Mouse (Mus musculus) right cerebral cortex, postnatal 36 days (tissue): Measurements from ENCODE around the gene Gmip.

Source experiments
- DNase-seq, 2 experiments: peaks; one replicate each; pipeline ENCODE4 v3.0.0; 2022; ENCODE audit warnings: low spot score in 2 of 2, mixed read lengths in 1 of 2

Gmip gene

GRCm38 (mm10) chr8:69803366-69803765 is 5.1 kb upstream of the Gmip start:
- DNase-seq, result no peak

GRCm38 (mm10) chr8:69804537-69804936 is 3.9 kb upstream of the Gmip start:
- DNase-seq, result no peak

DNA sequence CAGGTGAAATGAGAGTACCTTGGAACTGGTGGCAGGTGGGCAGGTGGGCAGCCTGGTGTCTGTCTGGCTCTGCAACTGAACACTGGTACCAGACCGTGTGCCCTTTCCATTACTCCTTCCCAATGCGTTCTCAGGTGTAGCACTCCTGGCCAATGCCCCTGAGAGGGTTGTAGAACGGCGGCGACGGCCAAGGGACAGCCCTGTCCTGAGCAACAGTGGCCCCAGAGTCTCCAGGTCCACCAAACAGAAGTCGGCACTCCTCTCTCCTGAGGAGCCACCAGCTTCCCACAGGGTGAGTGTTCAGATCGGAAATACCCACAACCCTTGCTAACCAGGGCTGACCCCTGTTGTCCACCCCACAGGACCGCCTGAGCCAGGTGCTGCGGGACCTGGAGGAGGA is 3.4 kb upstream of the Gmip start:
- DNase-seq, result no peak

GRCm38 (mm10) chr8:69805491-69805890 is 3.0 kb upstream of the Gmip start:
- DNase-seq, result no peak

DNA sequence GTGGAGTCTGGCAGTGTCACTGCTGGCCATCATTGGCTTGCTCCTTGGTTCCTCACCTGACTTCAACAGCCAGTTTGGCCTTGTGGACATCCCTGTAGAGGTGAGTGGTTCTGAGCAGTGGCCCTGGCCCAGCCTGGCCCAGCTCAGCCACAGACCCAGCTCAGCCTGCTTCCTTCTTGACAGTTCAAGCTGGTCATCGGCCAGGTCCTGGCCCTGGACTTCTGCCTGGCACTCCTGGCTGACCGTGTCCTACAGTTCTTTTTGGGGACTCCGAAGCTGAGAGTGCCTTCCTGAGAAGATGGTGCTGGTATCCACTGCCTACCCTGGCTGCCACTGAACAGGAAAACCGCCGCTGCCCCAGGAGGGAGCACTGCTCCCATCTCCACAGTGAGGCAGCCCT is 1.2 kb upstream of the Gmip start:
- DNase-seq, result no peak

- no peak for DNase-seq
Observed at GRCm38 (mm10) chr8:69808864-69809403, 455 bp downstream of the Gmip start.

DNA sequence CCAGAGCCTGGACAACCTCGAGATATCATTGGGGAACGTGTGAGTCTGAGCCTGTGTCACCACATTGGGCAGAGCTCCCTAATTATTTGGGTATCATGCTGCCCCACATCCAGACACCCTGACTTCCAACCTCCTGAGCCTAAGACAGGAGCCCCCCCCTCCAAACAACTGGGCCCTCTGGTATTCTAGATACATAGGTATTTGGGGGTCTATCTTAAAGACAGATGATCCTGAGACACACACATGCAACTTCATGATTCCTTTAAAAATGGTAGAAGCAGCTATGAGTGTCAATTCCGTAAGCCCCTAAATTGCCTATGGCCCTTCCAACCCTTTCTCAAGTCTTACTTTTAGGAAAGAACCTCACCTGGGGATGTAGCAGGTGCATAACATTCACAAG is 1.3 kb downstream of the Gmip start:
- no peak for DNase-seq

DNA sequence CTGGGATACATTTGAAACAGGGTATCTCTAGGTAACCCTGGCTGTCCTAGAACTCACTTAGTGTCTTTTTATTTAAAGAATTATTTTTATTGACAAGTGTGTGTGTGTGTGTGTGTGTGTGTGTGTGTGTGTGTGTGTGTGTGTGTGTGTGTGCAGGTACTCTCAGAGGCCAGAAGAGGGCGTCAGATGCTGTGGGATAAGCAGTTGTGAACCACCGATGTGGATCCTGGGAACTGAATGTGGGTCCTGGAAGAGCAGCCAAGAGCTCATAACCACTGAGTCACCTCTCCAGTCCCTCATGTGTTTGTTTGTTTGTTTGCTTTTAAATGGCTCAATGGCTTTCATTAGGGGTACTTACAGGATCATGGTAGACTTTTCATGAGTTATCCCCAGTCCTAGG is 6.4 kb downstream of the Gmip start:
- no peak for DNase-seq

DNA sequence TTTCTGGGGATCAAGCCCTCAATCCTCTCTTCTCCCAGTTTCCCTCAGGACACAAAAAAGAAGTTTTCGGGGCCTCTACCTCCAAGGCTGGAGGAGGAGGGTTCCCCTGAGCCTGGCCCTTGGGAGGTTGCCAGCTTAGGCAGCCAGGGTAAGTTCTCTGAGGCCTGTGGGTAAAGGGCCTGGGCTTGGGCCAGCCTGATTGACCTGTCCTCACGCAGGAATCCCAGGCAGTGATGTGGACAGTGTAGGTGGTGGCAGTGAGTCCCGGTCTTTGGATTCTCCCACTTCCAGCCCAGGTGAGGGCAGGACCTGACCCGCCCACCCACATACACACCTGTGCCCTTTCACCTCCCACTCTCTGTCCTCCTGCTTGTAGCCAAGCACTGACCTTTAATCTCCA is 6.9 kb downstream of the Gmip start:
- no peak for DNase-seq

GRCm38 (mm10) chr8:69820466-69820865 is 12.0 kb downstream of the Gmip start:
- DNase-seq, result no peak

DNA sequence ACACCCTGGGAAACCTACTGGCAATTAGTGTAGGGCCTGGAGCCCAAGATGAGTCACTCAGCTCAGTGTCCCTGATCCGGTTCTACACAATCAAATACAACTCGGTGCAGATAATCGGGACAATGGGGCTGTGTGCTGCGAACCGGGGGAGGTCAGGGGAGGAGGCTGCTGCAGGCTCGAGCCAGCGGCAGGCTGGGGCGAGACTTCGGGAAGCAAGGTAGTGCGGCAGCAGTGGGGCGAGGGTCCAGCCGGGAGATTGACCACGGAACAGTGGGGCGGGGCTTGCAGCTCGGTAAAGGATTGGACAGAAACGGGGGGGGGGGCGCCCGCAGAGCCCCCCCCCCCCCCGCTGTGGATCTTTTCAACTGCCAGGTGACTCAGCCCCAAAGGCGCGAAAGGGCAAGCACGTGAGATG is 13.5 kb downstream of the Gmip start:
- no peak for DNase-seq

GRCm38 (mm10) chr8:69822386-69823191 is 14.1 kb downstream of the Gmip start, which contains the start of gene Lpar2:
Lpar2 (plus strand) TSS chr8:69822429.
- no peak for DNase-seq

GRCm38 (mm10) chr8:69826371-69826770 is 17.9 kb downstream of the Gmip start:
- no peak for DNase-seq

DNA sequence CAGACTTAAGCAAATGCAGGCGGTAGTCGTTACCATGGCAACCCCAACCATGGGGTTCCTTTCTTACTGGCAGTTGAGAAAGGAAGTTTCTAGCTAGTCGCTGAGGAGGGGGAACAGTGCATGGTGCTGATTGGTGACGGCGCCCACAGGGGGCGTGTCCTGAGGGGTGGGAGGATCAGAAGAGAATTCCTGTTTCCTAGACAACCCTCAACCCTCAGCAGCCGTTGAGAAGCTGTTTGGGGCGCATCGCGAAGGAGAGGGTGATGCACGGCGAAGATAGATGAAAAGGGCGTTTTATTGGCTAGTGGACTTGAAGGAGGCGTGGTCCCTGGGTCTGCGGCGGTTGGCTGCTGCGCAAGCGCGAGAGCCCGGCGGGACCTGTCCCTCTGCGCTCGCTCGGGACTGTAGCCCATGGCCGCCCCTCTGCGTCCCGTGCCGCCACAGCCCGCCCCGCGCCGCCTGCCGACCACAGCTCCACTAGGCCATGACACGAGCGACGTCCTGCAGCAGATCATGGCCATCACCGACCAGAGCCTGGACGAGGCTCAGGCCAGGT is 23.9 kb downstream of the Gmip start, which contains the start of gene Pbx4:
Gene Pbx4 (plus strand): TSS at position 194 of the 556 bp plus-strand sequence.
- DNase-seq, result peak; percentile 96 to 97

- no peak for DNase-seq
Observed at GRCm38 (mm10) chr8:69837057-69837682, 28.7 kb downstream of the Gmip start.

DNA sequence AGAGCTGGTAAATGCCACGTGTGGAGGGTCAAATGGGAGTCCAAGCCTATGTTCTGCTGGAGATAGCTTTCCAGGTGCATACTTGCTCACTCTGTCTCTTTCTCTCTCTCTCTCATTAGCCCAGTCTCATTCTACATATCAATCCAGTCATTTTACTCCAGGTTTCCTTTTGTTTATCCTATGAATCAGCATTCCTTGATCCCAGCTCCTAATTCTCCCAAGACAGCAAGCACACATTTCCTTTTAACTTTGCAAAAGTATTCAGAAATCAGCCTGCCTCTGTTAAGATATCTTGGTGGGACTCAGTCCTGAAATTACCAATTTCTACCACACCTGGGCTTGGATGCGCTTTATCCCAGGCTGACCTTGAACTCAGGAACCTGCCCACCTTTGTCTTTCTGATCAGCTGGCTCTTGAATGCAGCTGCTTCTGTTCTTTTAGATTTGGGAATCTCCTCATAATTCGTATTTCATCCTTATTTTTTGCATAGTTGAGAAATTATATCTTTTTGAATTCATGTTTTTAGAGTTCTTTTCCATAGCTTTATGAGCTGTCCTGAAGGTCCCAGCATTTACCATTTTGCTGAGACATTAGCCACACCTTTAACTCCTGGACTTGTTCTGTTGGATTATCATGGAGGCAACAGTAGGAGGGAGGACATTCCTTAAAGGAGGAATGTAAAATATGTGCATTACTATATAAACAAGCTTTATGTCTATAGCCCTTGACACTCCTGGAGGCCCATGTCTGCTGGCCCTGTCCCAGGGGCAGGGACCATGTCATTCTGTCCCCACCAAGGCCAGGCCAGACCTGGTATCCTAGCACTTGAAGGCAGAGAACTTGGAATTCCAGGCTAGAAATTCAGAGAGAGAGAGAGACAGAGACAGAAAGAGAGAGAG is 38.9 kb downstream of the Gmip start:
- no peak for DNase-seq

GRCm38 (mm10) chr8:69848951-69849350 is 40.5 kb downstream of the Gmip start:
- DNase-seq, result no peak

- DNase-seq, result no peak
Observed at GRCm38 (mm10) chr8:69849899-69850298, 41.4 kb downstream of the Gmip start.

DNA sequence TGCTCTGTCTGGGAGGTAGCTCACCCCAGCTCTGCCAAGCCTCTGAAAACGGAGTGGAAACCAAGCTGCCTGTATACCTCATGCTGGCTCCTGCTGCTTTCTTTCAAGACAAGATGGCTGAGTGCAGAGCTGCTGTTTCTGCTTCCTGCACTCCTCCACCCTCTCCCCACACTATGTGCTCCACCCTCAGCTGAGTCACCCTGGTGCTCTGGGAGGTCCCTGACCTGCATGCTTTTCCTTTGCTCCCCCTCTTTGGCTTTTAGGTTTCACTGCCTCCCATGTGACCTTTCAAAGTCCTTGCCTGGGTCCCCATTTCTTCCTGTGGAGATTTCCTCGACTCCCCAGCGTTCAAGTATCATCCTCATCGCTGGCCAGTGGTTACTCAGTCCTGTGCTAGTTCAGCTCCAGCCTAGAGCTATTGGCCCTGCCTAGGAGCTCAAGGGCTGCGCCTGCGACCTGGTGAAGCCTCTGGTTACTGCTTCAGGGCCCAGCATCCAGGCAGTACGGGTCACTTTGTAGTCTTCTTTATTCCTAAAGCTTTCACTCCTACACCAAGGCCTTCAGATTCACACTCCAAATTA is 42.5 kb downstream of the Gmip start:
- no peak for DNase-seq

- DNase-seq, result no peak
Observed at GRCm38 (mm10) chr8:69853869-69854268, 45.4 kb downstream of the Gmip start.

GRCm38 (mm10) chr8:69860807-69861206 is 52.3 kb downstream of the Gmip start:
- DNase-seq, result no peak
